28 mouse cellular contexts compared by ENCODE assay signal in genomic region chr2:74750731-74751250, GRCm38 (mm10). TPM values are rescaled to one million over a fixed set of nuclear protein-coding genes. Genes with fewer than 3 reads are reported as not detected.
DNase-seq lines count a peak whose midpoint lies in the region; ATAC-seq and TF ChIP-seq lines count a peak whose summit lies in the region.
"Had no signal": no experiment of that assay in that cellular context is flagged by ENCODE, and none has a peak within 500 bp of the region (broad histone marks: within the 10 kb centered on the region; RNA-seq: fewer than 3 reads in every experiment).

No protein-coding gene starts in this region.

- H3K4me2 ChIP-seq in kidney, embryonic 15.5 days, result peak overlapping the region; percentile 73
- H3K4me2 ChIP-seq in hindbrain, embryonic 11.5 days (replicated peaks; ENCODE audit: low read depth, low read length), result peak overlapping the region; percentile 64
- no peak overlapping the region for H3K4me2 ChIP-seq in neural tube, embryonic 14.5 days (ENCODE audit: low read depth, low read length)
- H3K4me2 ChIP-seq: liver, embryonic 15.5 days had no signal

- peaks cover 65% of the 10 kb centered on the region for H3K4me1 ChIP-seq in kidney, embryonic 15.5 days
- H3K4me1 ChIP-seq in hindbrain, embryonic 11.5 days (replicated peaks; ENCODE audit: control insufficient read depth, insufficient read depth, low read length), result peaks cover 7% of the 10 kb centered on the region
- peaks cover 74% of the 10 kb centered on the region for H3K4me1 ChIP-seq in limb, embryonic 10.5 days
- peaks cover 59% of the 10 kb centered on the region for H3K4me1 ChIP-seq in neural tube, embryonic 14.5 days (ENCODE audit: control insufficient read depth, insufficient read depth, low read length)
- no peaks in the 10 kb centered on the region for H3K4me1 ChIP-seq in heart, adult 2 months (ENCODE audit: control insufficient read depth, insufficient read depth, low read length)
- H3K4me1 ChIP-seq: liver, embryonic 15.5 days had no signal

- intact Hi-C loops in heart, adult 2 months (cut with DNase I), result no loop called here

- ATAC-seq in kidney, embryonic 15.5 days (replicated peaks; ENCODE audit: low FRiP score), result no peak
- no peak for ATAC-seq in hindbrain, embryonic 11.5 days (ENCODE audit: low FRiP score)
- ATAC-seq in neural tube, embryonic 14.5 days (ENCODE audit: low read depth), result no peak
- ATAC-seq: activated CD4-positive, CD25-positive, alpha-beta regulatory T cell, adult 4 months; inflammation-experienced regulatory T-cells, adult 6 months; midbrain, embryonic 16.5 days had no signal

- TF ChIP-seq POLR2A in heart, adult 2 months (IDR thresholded peaks at IDR 0.05; ENCODE audit: insufficient read depth, low read depth, low read length), result no peak

- no peak overlapping the region for H3K4me3 ChIP-seq in kidney, embryonic 15.5 days (replicated peaks)
- H3K4me3 ChIP-seq in hindbrain, embryonic 11.5 days (ENCODE audit: low read depth, low read length), result no peak overlapping the region
- no peak overlapping the region for H3K4me3 ChIP-seq in limb, embryonic 10.5 days
- no peak overlapping the region for H3K4me3 ChIP-seq in neural tube, embryonic 14.5 days (ENCODE audit: low read depth, low read length)
- no peak overlapping the region for H3K4me3 ChIP-seq in layer of hippocampus, adult 2 months
- H3K4me3 ChIP-seq in heart, adult 2 months, result no peak overlapping the region
- H3K4me3 ChIP-seq: liver, embryonic 15.5 days had no signal

- H3K36me3 ChIP-seq in kidney, embryonic 15.5 days, result no peaks in the 10 kb centered on the region
- H3K36me3 ChIP-seq in hindbrain, embryonic 11.5 days (ENCODE audit: control insufficient read depth, insufficient read depth, low read length), result no peaks in the 10 kb centered on the region
- H3K36me3 ChIP-seq in limb, embryonic 10.5 days, result no peaks in the 10 kb centered on the region
- H3K36me3 ChIP-seq in neural tube, embryonic 14.5 days (ENCODE audit: control insufficient read depth, insufficient read depth, low read length), result peaks cover 12% of the 10 kb centered on the region
- H3K36me3 ChIP-seq in heart, adult 2 months (ENCODE audit: control insufficient read depth, insufficient read depth, low read length), result no peaks in the 10 kb centered on the region
- H3K36me3 ChIP-seq: forebrain, embryonic 12.5 days; G1E; heart, embryonic 10.5 days; liver, embryonic 15.5 days had no signal

- no peak for TF ChIP-seq CTCF in layer of hippocampus, adult 2 months (conservative IDR thresholded peaks at IDR 0.05)
- TF ChIP-seq CTCF in heart, adult 2 months (IDR thresholded peaks at IDR 0.05), result no peak

- H3K79me2 ChIP-seq in heart, adult 2 months (replicated peaks; ENCODE audit: control insufficient read depth, insufficient read depth, low read length), result no peaks in the 10 kb centered on the region

- peaks cover 41% of the 10 kb centered on the region for H3K27me3 ChIP-seq in kidney, embryonic 15.5 days
- H3K27me3 ChIP-seq in hindbrain, embryonic 11.5 days (ENCODE audit: control insufficient read depth, insufficient read depth, low read length), result peaks cover 63% of the 10 kb centered on the region
- H3K27me3 ChIP-seq in limb, embryonic 10.5 days (ENCODE audit: low read depth, poor library complexity, severe bottlenecking), result peaks cover 84% of the 10 kb centered on the region
- H3K27me3 ChIP-seq in neural tube, embryonic 14.5 days (ENCODE audit: control insufficient read depth, insufficient read depth, low read length), result no peaks in the 10 kb centered on the region
- H3K27me3 ChIP-seq in heart, adult 2 months (ENCODE audit: control insufficient read depth, insufficient read depth, low read length), result peaks cover 47% of the 10 kb centered on the region

- no peaks in the 10 kb centered on the region for H3K9me3 ChIP-seq in kidney, embryonic 15.5 days (replicated peaks)
- H3K9me3 ChIP-seq in hindbrain, embryonic 11.5 days (ENCODE audit: control insufficient read depth, low read length), result no peaks in the 10 kb centered on the region
- no peaks in the 10 kb centered on the region for H3K9me3 ChIP-seq in limb, embryonic 10.5 days (replicated peaks)
- H3K9me3 ChIP-seq in neural tube, embryonic 14.5 days (ENCODE audit: control insufficient read depth, low read length), result no peaks in the 10 kb centered on the region
- H3K9me3 ChIP-seq: forebrain, embryonic 12.5 days; heart, embryonic 10.5 days; liver, embryonic 15.5 days had no signal

- TF ChIP-seq EP300 in heart, adult 2 months (IDR thresholded peaks at IDR 0.05; ENCODE audit: insufficient read depth, low read depth, low read length), result no peak

- 0 out of 2 replicates have a peak overlapping the region, but pooled peaks have one; percentile 14 for H3K27ac ChIP-seq in kidney, embryonic 15.5 days
- H3K27ac ChIP-seq in hindbrain, embryonic 11.5 days (ENCODE audit: low read depth, low read length), result peak overlapping the region; percentile 93
- H3K27ac ChIP-seq in limb, embryonic 10.5 days, result peak overlapping the region; percentile 91
- peak overlapping the region; percentile 91 for H3K27ac ChIP-seq in neural tube, embryonic 14.5 days (ENCODE audit: low read depth, low read length)
- H3K27ac ChIP-seq in layer of hippocampus, adult 2 months, result no peak overlapping the region
- no peak overlapping the region for H3K27ac ChIP-seq in heart, adult 2 months
- H3K27ac ChIP-seq: forebrain, embryonic 12.5 days; liver, embryonic 15.5 days had no signal

- DNase-seq in kidney, adult 9 months, result no peak
- DNase-seq in hindbrain, embryonic 11.5 days (ENCODE audit: low spot score), result peak; percentile 46
- no peak for DNase-seq in limb, embryonic 10.5 days (ENCODE audit: low spot score)
- no peak for DNase-seq in layer of hippocampus, adult 2 months (ENCODE audit: low spot score in 2 of 2)
- DNase-seq in heart, adult 2 months, result no peak
- DNase-seq in cerebellum, postnatal 25 days, result no peak
- DNase-seq: adrenal gland, postnatal 10 days; cerebellum, adult 9-11 months; gastrocnemius, postnatal 36 days; heart, postnatal 10 days; kidney, adult 8-10 months; right cerebral cortex, postnatal 14 days; thymus, adult 18-20 months had no signal

- 64% methylated on average over 5 of the region's 5 CpGs for WGBS in kidney, embryonic 15.5 days
- WGBS in hindbrain, embryonic 11.5 days, result 22% methylated on average over 5 of the region's 5 CpGs
- 49% methylated on average over 5 of the region's 5 CpGs for WGBS in limb, embryonic 10.5 days
- WGBS in neural tube, embryonic 14.5 days, result 39% methylated on average over 5 of the region's 5 CpGs
- WGBS in heart, adult 2 months, result 39% methylated on average over 5 of the region's 5 CpGs

- H3K9ac ChIP-seq in kidney, embryonic 15.5 days, result no peak overlapping the region
- peak overlapping the region; percentile 85 for H3K9ac ChIP-seq in hindbrain, embryonic 11.5 days (ENCODE audit: low read depth, low read length)
- no peak overlapping the region for H3K9ac ChIP-seq in neural tube, embryonic 14.5 days (replicated peaks; ENCODE audit: low read depth, low read length)
- no peak overlapping the region for H3K9ac ChIP-seq in heart, adult 2 months (ENCODE audit: low read depth, low read length)
- H3K9ac ChIP-seq: forebrain, embryonic 12.5 days; liver, embryonic 15.5 days had no signal

RNA-seq across cellular contexts. Expression of gene Hoxd1, which starts 12.0 kb away (rescaled TPM):
- polyA plus RNA-seq in kidney, embryonic 15.5 days (2015; fragmentation: Nextera tagmentation; extraction: Ambion mirVana), result 1.2 and 1.5 TPM in 2 replicates
- 1.5 and 1.7 TPM in 2 replicates for polyA plus RNA-seq in hindbrain, embryonic 11.5 days (2014; fragmentation: Nextera tagmentation; extraction: Ambion mirVana)
- polyA plus RNA-seq in limb, embryonic 10.5 days (2016; fragmentation: Nextera tagmentation; extraction: Ambion mirVana), result 0.68 and 1.2 TPM in 2 replicates
- 0.32 and 4.6 TPM in 2 replicates for polyA plus RNA-seq in neural tube, embryonic 14.5 days (2014; fragmentation: Nextera tagmentation; extraction: Ambion mirVana)
- under 1 TPM in 1 of 2 experiments, not detected in 1; 0.26 TPM for total RNA-seq in layer of hippocampus, adult 2 months (2021)
- total RNA-seq in heart, adult 2 months (2021), result not detected
- polyA plus RNA-seq in heart, adult 2 months (2012; rRNA removed), result not detected in 2 replicates
- total RNA-seq: adrenal gland, postnatal 10 days; gastrocnemius, postnatal 36 days; heart, postnatal 10 days; megakaryocyte progenitor cell, adult 5-6 weeks had no signal
- polyA plus RNA-seq: activated CD4-positive, CD25-positive, alpha-beta regulatory T cell, adult 4 months; G1E; inflammation-experienced regulatory T-cells, adult 6 months; large intestine, adult 2 months; lung, embryonic 16.5 days; midbrain, embryonic 16.5 days; spleen, adult 2 months; stomach, embryonic 14.5 days had no signal

RNA-seq across cellular contexts. Expression of gene Gm28230, which starts 24.3 kb away (rescaled TPM):
- 1.7 and 2.3 TPM in 2 replicates for polyA plus RNA-seq in kidney, embryonic 15.5 days (2015; fragmentation: Nextera tagmentation; extraction: Ambion mirVana)
- 0.73 and 0.89 TPM in 2 replicates for polyA plus RNA-seq in hindbrain, embryonic 11.5 days (2014; fragmentation: Nextera tagmentation; extraction: Ambion mirVana)
- polyA plus RNA-seq in limb, embryonic 10.5 days (2016; fragmentation: Nextera tagmentation; extraction: Ambion mirVana), result 0.70 and 0.79 TPM in 2 replicates
- polyA plus RNA-seq in neural tube, embryonic 14.5 days (2014; fragmentation: Nextera tagmentation; extraction: Ambion mirVana), result 1.4 and 2.5 TPM in 2 replicates
- total RNA-seq in layer of hippocampus, adult 2 months (2021), result not detected
- under 1 TPM in 1 of 2 experiments, not detected in 1; 0.14 TPM for total RNA-seq in heart, adult 2 months (2021)
- 0.04 and 0.20 TPM in 2 replicates for polyA plus RNA-seq in heart, adult 2 months (2012; rRNA removed)
- total RNA-seq: heart, postnatal 10 days; layer of hippocampus, postnatal 14 days; megakaryocyte progenitor cell, adult 5-6 weeks had no signal
- polyA plus RNA-seq: activated CD4-positive, CD25-positive, alpha-beta regulatory T cell, adult 4 months; forebrain, embryonic 12.5 days; inflammation-experienced regulatory T-cells, adult 6 months; liver, embryonic 15.5 days; lung, embryonic 16.5 days; midbrain, embryonic 16.5 days; spleen, adult 2 months had no signal

RNA-seq across cellular contexts. Expression of gene Hoxd4, which starts 39.1 kb away (rescaled TPM):
- polyA plus RNA-seq in kidney, embryonic 15.5 days (2015; fragmentation: Nextera tagmentation; extraction: Ambion mirVana), result 5.6 and 5.8 TPM in 2 replicates
- 3.3 and 3.7 TPM in 2 replicates for polyA plus RNA-seq in hindbrain, embryonic 11.5 days (2014; fragmentation: Nextera tagmentation; extraction: Ambion mirVana)
- 1.2 and 2.3 TPM in 2 replicates for polyA plus RNA-seq in limb, embryonic 10.5 days (2016; fragmentation: Nextera tagmentation; extraction: Ambion mirVana)
- polyA plus RNA-seq in neural tube, embryonic 14.5 days (2014; fragmentation: Nextera tagmentation; extraction: Ambion mirVana), result 4.7 and 5.5 TPM in 2 replicates
- not detected for total RNA-seq in layer of hippocampus, adult 2 months (2021)
- under 1 TPM; 0.21 to 0.45 TPM for total RNA-seq in heart, adult 2 months (2021)
- 0.53 and 1.0 TPM in 2 replicates for polyA plus RNA-seq in heart, adult 2 months (2012; rRNA removed)
- total RNA-seq: layer of hippocampus, postnatal 14 days; megakaryocyte progenitor cell, adult 5-6 weeks had no signal
- polyA plus RNA-seq: activated CD4-positive, CD25-positive, alpha-beta regulatory T cell, adult 4 months; forebrain, embryonic 12.5 days; inflammation-experienced regulatory T-cells, adult 6 months; liver, embryonic 15.5 days; lung, embryonic 16.5 days; midbrain, embryonic 16.5 days had no signal

RNA-seq across cellular contexts. Expression of gene Hoxd3, which starts 39.1 kb away (rescaled TPM):
- 15.2 and 15.9 TPM in 2 replicates for polyA plus RNA-seq in kidney, embryonic 15.5 days (2015; fragmentation: Nextera tagmentation; extraction: Ambion mirVana)
- 49.5 and 58.0 TPM in 2 replicates for polyA plus RNA-seq in hindbrain, embryonic 11.5 days (2014; fragmentation: Nextera tagmentation; extraction: Ambion mirVana)
- polyA plus RNA-seq in limb, embryonic 10.5 days (2016; fragmentation: Nextera tagmentation; extraction: Ambion mirVana), result 1.4 and 3.0 TPM in 2 replicates
- 13.5 and 13.9 TPM in 2 replicates for polyA plus RNA-seq in neural tube, embryonic 14.5 days (2014; fragmentation: Nextera tagmentation; extraction: Ambion mirVana)
- not detected for total RNA-seq in layer of hippocampus, adult 2 months (2021)
- total RNA-seq in heart, adult 2 months (2021), result not detected
- 0.06 TPM in 1 of 2 replicates, not detected in the other for polyA plus RNA-seq in heart, adult 2 months (2012; rRNA removed)
- total RNA-seq: heart, postnatal 10 days; layer of hippocampus, postnatal 14 days; megakaryocyte progenitor cell, adult 5-6 weeks had no signal
- polyA plus RNA-seq: activated CD4-positive, CD25-positive, alpha-beta regulatory T cell, adult 4 months; forebrain, embryonic 12.5 days; inflammation-experienced regulatory T-cells, adult 6 months; liver, embryonic 15.5 days; midbrain, embryonic 16.5 days; spleen, adult 2 months had no signal

RNA-seq across cellular contexts. Expression of gene Hoxd8, which starts 46.4 kb away (rescaled TPM):
- polyA plus RNA-seq in kidney, embryonic 15.5 days (2015; fragmentation: Nextera tagmentation; extraction: Ambion mirVana), result 36.4 and 40.8 TPM in 2 replicates
- 0.19 and 0.50 TPM in 2 replicates for polyA plus RNA-seq in hindbrain, embryonic 11.5 days (2014; fragmentation: Nextera tagmentation; extraction: Ambion mirVana)
- polyA plus RNA-seq in limb, embryonic 10.5 days (2016; fragmentation: Nextera tagmentation; extraction: Ambion mirVana), result 11.6 and 17.4 TPM in 2 replicates
- polyA plus RNA-seq in neural tube, embryonic 14.5 days (2014; fragmentation: Nextera tagmentation; extraction: Ambion mirVana), result 19.9 and 23.6 TPM in 2 replicates
- total RNA-seq in layer of hippocampus, adult 2 months (2021), result not detected
- 1 to 10 TPM in 1 of 2 experiments, under 1 TPM in 1; 0.61 to 1.0 TPM for total RNA-seq in heart, adult 2 months (2021)
- 0.59 and 0.61 TPM in 2 replicates for polyA plus RNA-seq in heart, adult 2 months (2012; rRNA removed)
- total RNA-seq: G1E; layer of hippocampus, postnatal 14 days; megakaryocyte progenitor cell, adult 5-6 weeks had no signal
- polyA plus RNA-seq: activated CD4-positive, CD25-positive, alpha-beta regulatory T cell, adult 4 months; forebrain, embryonic 12.5 days; G1E; inflammation-experienced regulatory T-cells, adult 6 months; midbrain, embryonic 16.5 days had no signal

Comparison
In these comparisons a context has a peak if more than half of its experiments do, and no peak if none do; other contexts are left out.
1. H3K27ac ChIP-seq: peak in kidney, embryonic 15.5 days (single experiment), hindbrain, embryonic 11.5 days (single experiment), limb, embryonic 10.5 days (single experiment) and neural tube, embryonic 14.5 days (single experiment); none in layer of hippocampus, adult 2 months (single experiment) and heart, adult 2 months (single experiment).